Mouse (Mus musculus) spleen, postnatal 36 days (tissue): Measurements from ENCODE around the gene Gm14410.
"Not testable (repeated sequence)": the region's sequence is repeated elsewhere in the genome, so short reads cannot be mapped to it uniquely, and the experiment has no call there.

Experiments
- DNase-seq, 2 experiments: peaks; one replicate each; pipeline ENCODE4 v3.0.0; 2022; ENCODE audit warnings: low spot score in 2 of 2, mixed read lengths in 1 of 2

The Gm14410 gene

GRCm38 (mm10) chr2:177206341-177206740, at the start of gene Gm14410:
TSS of gene Gm14410 (minus strand) at chr2:177206421.
- peak; percentile 71 to 73 for DNase-seq

GRCm38 (mm10) chr2:177247449-177247848, 41.2 kb upstream of the Gm14410 start:
- not testable (repeated sequence) for DNase-seq

- not testable (repeated sequence) for DNase-seq
Measured at GRCm38 (mm10) chr2:177230461-177230860, 24.2 kb upstream of the Gm14410 start.

GRCm38 (mm10) chr2:177172749-177173148, 33.5 kb downstream of the Gm14410 start:
- DNase-seq, result not testable (repeated sequence)
